Mouse (Mus musculus): ENCODE measurements around the gene Tmem242.
"Not testable (repeated sequence)": the region's sequence is repeated elsewhere in the genome, so short reads cannot be mapped to it uniquely, and the experiment has no call there.

Gene Tmem242

DNA sequence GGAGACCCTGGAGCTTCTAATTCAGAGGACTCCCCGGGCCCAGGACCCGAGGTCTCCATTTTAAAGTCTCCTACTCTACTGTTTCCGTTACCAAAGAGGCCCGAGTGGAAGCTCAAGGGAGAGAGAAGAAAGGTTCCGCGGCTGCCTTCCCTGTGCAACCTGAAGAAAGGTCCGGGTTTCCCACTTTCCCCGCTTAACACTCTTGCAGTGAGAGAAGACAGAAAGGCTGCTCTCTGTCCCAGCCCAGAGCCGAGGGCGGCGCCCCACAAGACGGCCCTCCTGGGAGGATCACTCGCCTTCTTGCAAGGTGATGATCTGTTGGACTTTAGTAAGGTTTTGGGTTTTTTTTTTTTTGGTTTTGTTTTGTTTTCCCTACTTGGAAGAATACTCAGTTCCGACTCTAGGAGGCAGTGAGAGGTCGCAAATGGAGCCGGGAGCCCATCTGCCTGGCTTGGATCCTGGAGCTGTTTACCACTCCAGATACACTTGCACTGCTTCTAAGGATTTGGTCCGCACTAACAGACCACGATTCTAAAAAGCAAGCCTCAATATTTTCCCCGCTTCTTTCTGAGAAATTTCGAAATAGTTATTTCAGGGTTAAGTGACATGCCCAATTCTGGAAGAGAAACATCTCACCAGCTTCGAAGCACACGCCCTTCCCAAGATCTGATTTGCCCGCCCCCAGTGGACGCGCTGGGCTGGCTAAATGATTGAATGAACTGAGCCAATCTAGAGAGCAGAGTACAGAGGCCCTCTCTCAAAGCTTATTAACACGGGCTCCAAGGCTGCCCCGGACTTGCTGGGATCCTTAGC lies at the start of gene Tmem242:
Gene Tmem242, minus strand, starts transcription at position 101 of the 813 bp plus-strand sequence.
- DNase-seq = peak; percentile 97

GRCm38 (mm10) chr17:5488156-5488555 lies 48.1 kb upstream of the Tmem242 start:
- DNase-seq = no peak

- DNase-seq = no peak
Measured at GRCm38 (mm10) chr17:5484663-5485062, 44.6 kb upstream of the Tmem242 start.

GRCm38 (mm10) chr17:5483456-5483855 lies 43.4 kb upstream of the Tmem242 start:
- DNase-seq = no peak

DNA sequence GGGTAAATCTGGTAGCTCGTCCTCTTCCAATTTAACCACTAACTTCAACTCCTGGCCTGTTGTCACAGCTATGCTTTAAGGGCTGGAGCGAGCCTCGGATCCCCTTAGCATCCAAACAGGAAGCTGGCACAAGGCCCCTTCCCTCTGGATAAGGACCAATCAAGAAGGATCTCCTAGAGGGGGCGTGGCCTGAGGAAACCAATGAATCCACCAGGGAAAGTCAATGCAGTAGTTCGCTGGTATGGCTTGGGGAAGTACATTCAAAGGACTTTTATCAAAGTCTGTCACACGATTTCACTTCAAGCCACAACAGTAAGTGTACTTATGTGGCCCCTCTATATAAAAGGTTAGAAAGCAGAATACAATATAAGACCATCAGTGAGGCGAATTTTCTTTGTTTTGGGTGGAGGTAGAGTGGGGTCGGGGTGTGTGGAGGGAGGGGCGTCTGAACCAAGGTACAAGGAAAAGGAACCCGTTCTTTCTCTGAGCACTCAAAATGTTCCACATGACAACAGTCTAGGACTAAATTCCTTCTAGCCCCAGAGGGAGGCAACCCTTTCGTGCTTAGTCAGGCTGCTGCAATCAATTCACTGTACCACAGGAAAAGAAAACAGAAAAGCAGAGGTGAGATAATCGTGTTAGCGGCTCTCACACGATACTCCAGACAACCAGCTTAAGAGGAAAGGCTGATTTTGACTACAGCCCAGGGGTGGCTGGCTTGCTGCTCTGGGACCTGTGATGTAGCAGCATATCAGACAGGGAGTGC lies 36.1 kb upstream of the Tmem242 start:
- DNase-seq = peak; percentile 44

DNA sequence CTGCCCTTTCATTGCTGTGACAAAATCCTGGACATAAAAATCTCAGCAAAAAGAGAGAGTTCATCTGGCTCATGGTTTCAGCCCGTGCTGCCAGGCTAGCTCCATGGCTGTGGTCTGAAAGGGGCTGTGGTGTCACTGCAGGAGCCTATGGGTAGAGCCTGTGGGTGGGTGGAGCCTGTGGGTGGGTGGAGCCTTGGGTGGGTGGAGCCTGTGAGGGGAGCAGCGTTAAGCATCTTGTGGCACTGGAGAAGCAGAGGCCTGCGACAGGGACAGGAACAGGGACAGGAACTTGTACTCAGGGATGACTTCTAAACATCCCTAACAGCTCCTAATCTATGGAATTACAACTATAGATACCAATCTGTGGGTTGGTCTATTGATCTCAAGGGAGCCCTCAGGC lies 32.2 kb upstream of the Tmem242 start:
- no peak for DNase-seq

- peak; percentile 50 for DNase-seq
Measured at GRCm38 (mm10) chr17:5467177-5467576, 27.1 kb upstream of the Tmem242 start.

- no peak for DNase-seq
Measured at GRCm38 (mm10) chr17:5466736-5467135, 26.7 kb upstream of the Tmem242 start.

GRCm38 (mm10) chr17:5463912-5464311 lies 23.9 kb upstream of the Tmem242 start:
- no peak for DNase-seq

DNA sequence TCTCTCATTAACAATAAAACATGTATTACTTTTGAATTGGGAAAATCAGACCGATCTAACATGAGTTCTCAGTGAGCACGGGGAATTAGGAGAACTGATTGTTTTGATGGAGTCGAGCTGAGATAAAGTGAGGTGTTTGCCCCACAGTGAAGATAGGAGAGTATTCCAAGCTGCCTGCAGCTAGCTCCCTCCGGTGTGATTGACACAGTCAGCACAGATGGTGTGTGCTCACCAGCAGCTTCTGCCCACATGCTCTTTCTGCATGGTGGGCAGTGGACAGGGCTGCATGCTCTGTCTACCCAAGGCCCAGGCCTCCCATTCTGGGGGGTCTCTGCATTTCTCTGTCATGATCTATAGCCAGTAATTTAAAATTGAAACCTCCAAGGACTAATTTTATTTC lies 13.6 kb upstream of the Tmem242 start:
- DNase-seq = no peak

DNA sequence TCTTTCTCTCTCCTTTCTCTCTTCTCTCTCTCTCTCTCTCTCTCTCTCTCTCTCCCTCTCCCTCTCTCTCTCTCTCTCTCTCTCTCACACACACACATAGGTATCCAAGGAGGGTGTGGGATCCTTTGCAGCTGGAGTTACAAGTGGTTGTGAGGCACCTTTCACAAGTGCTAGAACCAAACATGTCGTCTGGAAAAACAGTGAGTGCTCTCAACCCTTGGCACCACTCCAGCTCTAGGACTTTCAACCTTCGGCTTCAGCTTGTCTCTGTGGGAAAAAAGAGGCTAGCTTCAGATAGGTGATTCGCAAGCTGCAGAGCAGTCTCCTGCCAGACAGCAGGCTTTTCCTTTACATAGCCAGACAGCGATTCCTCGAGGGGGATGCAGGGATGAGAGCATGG lies 3.7 kb upstream of the Tmem242 start:
- peak; percentile 24 for DNase-seq

DNA sequence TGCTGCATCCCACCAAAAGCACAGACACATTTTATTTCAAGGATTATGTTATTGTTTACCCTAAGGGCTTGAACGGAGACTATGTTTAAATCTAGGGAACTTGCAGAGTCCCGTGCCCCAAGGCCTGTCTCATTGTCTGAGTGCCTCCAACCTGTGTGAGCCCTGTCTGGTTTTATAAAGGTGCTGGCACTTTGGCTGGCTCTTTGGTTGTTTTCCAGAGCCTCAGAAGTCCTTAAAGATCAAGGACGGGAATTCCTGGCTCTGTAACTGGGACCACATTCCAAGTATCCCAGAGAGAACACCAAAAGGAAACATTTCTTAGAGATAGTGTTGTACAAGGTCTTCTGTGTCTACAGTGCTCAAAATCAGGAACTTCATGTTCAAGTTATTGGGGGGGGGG lies 3.2 kb upstream of the Tmem242 start:
- no peak for DNase-seq

DNA sequence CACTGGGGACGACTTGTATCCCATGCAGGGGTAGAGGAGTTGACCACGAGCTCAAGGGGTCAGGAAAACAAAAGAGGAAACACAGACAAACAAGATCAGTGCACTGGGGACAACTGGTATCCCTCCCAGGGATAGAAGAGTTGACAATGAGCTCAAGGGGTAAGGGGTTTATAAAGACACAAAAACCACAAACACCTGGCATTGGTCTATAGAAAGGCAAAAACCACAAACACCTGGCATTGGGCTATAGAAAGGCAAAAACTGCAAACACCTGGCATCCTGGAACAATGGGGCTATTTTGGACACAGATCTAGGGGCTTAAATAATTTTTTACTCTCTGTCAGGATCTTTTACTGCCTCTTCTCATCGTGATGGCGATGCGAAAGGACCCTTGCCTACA lies 2.3 kb upstream of the Tmem242 start:
- DNase-seq = not testable (repeated sequence)

GRCm38 (mm10) chr17:5439831-5440158 lies 264 bp downstream of the Tmem242 start:
- no peak for DNase-seq

DNA sequence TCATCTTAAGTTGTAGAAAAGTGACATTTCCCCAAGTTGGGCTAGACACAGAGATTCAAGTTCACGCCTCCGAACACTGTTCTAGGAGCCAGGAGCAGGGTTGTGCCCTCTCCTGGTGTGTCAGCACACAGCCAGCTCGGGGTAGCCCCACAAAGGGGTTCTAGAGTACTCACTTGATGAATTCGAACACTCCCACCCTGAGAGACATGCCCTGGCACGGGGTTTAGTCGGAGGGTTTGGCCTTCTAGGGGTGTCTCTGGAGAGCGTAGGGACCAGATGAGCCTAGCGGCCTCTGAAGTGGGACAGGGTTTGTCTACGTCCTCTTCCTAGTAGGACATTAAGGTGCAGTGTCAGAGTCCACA lies 10.3 kb downstream of the Tmem242 start:
- no peak for DNase-seq

- peak; percentile 95 for DNase-seq
Measured at GRCm38 (mm10) chr17:5429090-5429771, 10.8 kb downstream of the Tmem242 start.

DNA sequence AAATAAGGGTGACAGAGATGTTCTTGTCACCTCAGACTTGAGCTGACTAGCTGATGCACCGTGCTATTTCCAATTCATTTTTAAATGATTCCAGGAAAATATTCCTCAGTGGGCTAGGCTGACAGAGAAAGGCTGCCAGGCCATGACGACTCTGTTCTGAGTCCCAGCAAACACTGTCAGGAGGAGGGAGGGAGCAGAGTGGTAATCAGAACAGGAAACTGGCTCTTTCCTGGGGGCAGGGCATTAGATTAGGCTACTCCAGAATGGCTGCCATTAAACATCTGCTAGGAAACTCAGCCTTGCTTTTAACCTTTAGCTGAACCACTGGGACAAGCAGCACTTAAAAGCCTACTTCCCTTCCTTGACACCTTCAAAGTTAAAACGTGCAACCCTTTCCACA lies 14.9 kb downstream of the Tmem242 start:
- no peak for DNase-seq

- DNase-seq = no peak
Measured at GRCm38 (mm10) chr17:5424156-5424555, 15.9 kb downstream of the Tmem242 start.

DNA sequence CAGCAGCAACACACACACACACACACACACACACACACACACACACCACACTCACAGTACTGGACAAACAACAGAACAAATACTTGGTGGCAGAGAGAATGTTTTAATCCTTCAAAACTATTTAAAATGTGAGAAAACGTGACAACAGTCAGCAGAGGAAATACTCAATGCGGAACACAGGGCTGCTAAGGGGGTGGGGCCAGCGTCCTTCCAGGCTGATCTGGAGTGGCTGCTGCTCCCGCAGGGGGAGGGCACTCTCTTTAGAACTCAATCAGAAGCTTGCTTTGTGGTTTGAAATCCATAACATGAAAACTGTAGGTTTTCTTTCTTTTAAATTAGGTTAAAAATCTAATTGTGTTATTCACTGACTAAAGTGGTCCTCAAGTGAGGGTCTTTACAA lies 18.2 kb downstream of the Tmem242 start:
- DNase-seq = no peak

GRCm38 (mm10) chr17:5419771-5420518 lies 20.1 kb downstream of the Tmem242 start:
- no peak for DNase-seq

DNA sequence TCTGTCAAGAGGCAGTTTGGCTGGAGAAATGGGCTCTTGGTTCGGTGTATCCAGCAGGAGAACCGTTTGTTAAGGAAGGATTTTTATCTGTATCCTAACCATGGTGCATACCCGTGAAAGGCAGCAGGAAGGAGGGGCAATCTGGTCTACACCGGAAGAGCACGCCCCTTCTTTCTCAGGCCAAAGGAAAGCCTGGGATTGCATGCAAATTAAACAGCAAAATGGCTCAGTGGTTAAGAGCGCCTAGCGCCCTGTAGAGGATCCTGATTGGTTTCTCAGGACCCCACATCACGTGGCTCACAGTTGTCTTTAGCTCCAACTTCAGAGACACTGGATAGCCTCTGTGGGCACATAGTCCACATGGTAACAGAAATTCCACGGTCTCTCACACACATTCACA lies 21.0 kb downstream of the Tmem242 start:
- no peak for DNase-seq

GRCm38 (mm10) chr17:5418545-5418944 lies 21.5 kb downstream of the Tmem242 start, which contains the start of gene Ldhal6b:
Gene Ldhal6b (minus strand): TSS chr17:5418767.
- DNase-seq = no peak

DNA sequence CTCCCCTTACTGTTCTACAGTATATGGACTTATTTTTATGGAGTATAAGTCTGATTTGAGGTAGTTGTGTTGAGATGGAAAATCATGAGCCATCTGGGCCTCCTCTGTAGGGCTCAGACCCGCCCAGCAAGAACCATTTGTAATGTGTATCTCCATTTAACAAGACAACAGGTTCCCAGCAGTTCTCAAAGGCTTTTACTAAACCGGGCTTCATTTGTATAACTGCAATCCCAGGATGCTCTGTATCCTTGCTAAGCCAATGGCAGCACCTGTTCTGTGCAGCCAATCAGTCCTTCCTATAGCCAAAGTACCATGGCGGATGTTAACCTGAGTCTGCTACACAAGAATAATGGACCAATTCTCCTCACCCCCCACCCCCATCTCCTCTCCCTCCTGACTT lies 23.5 kb downstream of the Tmem242 start:
- DNase-seq = no peak

All from retina, postnatal 1 day (tissue).